Mouse (Mus musculus): ENCODE measurements around the gene Iyd. TPM values are rescaled to one million over a fixed set of nuclear protein-coding genes. Genes with fewer than 3 reads are reported as not detected.

The Iyd gene
- total RNA-seq, 1 experiment from 2014 or later = 17.9 TPM

DNA sequence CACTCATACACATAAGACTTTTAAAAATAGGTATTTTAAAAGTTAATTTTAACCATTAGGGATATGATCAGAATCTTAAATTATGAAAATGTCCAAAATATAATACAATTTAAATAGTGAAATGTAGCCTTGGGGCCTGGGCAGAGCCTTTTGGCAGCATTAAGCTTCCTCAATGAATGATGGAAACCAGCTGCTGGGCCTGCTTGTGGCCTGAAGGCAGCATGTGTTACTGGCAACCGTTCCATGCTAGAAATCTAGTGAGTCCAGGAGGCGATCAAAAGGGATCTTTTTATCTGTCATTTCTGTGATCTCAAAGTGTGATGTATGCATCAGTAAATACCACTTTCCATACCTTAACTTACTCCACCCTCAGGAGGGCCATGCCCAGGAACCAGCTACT lies 9.3 kb downstream of the Iyd start:
- DNase-seq = no peak

DNA sequence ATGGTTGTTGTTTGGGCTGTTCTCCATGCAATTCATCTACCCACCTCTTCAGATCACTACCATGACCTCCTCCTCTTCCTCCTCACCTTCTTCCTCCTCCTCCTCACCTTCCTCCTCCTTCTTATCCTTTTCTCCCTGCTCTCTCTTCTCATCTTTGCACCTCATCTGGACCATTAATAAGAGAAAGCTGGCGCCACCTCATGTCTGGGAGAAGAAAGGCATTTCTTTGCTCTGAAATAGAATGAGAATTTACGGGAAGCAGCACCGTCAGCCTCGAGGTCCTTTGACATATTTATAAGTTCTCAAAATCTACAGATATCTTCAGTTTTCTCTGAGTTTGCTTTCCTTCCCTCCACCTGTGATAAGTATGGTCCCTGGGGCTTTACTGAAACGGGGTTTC lies 15.1 kb downstream of the Iyd start:
- no peak for DNase-seq

DNA sequence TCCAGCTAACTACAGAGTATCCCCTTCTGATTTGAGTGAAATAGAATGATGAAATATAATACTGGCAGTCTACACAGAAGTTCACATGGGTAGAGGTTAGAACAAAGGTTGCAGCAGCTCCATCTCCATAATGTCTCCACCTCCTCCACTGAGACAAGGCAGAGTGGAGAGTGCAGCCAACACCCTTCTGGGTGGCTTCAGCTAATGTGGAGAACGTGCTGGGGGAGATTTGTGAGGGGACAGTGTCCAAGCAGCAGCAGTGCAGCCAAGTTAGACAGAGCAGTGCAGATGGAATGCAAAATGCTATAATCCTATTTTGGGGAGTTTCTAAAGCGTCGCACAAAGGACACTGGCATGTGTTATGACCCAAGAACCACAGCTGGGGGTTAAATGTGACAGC lies 16.5 kb downstream of the Iyd start:
- DNase-seq = no peak

DNA sequence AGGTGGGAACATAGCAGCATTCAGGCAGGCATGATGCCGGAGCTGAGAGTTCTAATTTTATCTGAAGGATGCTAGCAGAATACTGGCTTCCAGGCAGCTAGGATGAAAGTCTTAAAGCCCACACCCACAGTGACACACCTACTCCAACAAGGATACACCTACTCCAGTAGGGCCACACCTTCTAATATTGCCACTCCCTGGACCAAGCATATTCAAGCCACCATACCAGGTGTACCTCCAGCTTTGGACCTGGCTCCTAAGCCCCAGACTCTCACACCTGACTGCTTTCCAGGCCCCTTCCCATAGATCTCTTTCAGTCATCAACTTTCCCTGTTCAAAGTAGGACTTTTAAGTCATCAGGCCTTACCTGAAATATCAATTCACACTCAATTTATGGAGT lies 19.1 kb downstream of the Iyd start:
- DNase-seq = no peak

DNA sequence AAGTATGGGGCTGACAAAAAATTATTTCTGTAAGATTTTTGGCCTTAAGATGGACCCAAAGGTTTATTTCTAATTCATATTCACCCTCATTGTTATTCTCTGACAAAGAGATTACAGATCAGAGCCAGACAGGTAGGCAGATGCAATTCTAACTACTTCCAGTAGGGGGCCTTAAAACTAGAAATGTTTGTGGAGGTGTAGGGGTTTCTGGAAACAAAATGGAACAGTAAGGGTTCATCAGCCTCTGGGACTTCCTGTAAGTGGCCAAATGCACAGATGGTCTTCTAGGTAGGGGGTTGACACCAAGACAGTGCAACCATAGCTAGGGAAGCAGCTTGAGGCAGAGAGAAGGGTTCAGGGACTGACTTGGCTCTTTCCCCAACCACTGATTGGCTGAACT lies 22.1 kb downstream of the Iyd start:
- no peak for DNase-seq

DNA sequence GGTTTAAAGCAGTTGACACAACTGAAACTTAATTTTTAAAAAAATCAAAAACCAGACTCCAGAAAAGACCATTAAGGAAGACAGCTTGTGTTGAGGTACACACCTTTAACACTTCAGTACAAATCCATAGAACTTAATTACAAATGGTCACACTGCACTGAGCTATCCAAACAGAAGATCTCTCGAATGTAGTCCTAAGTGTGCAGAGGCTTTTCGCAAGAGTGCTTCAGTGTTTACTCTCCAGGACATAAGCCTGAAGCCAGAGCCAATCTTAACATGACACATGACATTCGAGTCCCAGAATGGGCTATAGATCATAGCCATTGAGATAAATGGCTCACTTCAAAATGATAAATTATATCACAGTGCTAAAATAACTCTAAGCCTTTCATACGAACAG lies 25.1 kb downstream of the Iyd start:
- DNase-seq = no peak

DNA sequence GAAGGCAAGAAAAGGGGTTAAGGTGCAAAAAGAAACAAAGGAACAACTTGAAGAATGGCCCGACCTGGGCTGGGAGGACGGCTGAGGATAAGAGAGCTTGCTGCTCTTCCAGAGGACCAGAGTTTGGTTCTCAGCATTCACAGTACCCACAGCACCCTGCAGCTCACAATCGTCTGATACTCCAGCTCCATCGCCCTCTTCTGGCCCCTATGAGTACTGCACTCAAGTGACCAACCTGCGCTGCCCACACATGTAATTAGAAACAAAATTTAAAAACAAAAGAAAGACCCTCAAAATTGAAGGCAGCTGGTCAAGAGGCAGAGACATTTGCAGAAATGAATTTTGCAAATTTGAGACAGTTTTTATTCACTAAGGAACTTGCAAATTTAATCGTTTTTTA lies 27.8 kb downstream of the Iyd start:
- no peak for DNase-seq

DNA sequence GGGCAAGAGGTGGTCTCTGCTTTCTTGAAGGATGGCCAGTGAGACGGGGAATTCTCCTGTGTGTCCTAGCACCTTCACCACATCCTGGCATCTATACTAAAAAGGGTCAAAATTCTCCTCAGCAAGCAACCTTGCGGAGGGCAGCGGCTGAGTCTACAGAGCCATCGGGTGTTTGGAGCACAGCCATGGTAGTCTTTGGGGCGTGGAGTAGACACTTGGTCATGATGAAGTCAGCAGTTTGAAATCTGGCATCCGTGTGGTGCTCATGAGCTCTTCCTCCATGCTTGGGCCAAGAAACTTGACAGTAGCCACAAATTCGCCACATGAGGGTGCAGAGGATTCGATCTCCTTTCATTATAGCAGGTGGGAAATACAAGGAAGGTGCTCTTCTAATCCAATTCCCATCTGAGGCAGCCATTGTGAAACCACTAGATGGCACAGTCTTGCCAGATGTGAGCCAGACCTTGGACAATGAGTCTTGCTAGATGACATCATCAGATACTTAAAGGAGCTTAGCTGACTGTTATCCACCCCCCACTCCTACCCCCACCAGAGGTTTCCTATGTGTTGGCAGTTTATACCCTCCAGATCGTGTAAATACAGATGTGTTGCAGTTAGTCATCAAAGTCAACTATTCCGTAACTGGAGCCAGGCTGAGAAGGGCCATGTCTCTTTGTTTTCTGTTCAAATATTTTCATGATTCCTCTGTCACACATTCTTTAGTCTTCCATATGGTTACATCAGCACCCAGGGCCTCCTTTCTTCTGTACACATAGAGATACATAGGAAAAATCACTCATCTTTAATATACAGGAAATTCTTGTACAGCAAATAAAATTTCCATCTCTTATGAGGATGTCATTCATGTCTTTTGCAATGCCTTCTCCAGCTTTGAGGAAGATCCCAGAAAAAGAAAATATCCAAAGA lies 32.9 kb downstream of the Iyd start:
- DNase-seq = peak; percentile 57

DNA sequence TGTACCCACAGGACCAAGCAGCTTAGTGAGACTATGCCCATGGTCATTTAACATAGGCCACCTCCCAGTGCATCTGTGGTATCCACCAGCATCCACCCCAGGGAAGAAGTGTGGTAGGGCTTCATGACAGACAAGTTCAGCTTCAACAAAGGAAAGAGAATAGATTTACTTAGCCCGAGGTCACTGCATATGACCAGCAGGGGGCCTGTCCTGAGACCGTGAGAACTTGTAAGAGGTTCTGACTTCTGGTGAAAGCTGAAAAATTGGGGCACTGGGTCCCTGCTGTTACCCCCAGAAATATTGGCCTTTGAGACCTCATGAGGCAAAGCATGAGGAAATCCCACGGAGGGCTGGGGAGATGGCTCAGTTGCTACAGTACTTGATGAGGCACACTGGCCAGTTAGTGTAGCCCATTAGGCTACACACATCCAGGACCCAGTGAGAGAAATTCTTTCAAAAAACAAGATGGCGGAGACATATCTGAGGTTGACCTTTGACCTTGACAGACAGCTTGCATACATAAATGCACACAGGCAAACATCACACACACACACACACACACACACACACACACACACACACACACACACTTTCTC lies 34.0 kb downstream of the Iyd start:
- peak; percentile 44 for DNase-seq

DNA sequence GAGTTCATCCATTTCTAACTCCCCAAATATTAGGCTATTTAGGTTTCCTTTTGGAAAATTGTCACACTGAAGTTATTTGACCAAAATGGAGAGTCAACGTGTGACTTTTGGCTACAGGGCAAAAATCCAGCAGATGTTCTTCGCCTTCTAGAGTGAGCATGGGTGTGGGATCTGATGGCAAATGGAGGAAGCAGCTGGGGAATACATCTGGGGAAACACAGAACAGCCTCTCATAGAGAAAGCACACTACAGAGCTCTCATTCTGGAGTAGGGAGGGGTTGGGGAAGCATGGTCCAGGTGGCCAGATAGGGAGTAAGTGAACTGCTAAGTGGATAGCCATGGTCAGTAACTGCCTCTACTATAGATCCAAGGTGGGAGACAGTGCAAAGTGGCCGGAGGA lies 50.6 kb downstream of the Iyd start:
- DNase-seq = no peak

DNA sequence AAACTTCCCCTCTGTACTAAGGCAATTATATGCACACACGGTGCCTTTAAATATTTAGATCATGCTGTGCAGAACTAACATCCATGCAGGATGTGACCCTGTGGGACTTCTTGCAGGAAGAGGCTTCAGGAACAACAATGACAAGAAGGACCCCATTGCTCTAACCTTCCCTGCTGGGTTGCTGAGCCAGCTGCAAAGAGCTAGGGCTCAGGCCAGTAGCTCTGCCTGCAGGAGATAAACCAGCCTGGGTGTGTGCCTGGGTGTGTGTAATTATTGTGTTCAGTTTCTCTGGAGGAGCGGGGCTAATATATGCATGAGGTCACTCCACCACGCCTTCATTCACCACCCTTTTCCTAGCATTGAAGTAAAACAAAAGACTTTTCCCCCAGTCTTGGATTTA lies 51.8 kb downstream of the Iyd start:
- DNase-seq = no peak

DNA sequence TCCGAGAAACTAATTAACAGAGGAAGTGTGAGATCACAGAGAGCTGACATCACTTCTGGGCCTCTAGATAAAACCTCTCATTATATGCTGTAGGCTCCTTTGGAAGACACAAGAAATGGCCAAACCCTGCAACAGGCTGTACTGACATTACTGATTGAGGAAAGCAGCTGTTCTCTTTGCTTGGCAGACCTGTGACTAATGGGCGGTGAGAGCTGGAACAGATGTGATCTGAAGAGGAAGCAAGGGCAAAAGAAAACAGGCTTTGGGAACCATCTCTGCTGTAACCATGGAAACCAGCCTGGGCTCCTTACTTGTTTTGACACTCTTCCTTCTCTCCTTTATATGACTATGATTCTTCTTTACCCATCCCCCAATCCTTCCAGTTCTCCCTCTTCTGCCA lies 56.7 kb downstream of the Iyd start:
- DNase-seq = no peak

DNA sequence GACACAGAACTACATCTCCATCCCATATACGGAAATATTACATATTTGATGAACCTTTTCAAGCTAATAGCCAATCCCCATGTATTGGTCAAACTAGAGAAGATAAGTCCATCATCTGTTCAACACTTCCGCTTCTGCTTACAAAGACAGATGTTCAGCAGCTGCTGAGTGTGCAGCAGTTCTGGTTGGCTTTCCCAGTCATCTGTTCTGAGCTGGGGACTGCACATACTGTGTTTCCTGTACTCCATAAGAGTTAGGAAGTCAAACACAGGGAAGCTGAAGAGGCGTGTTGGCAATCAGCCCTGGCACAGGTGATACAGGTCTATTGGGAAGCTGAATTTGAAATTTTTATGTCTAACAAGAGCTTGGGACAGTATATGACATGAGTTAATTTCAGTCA lies 57.7 kb downstream of the Iyd start:
- DNase-seq = no peak

Other genes starting within 250 kb of the Iyd start
- 13.4 and 14.8 TPM in 2 replicates for gene Ppp1r14c, start 174.2 kb upstream of the Iyd start, total RNA-seq (2021)
- 9.8 and 11.5 TPM in 2 replicates for gene Plekhg1, start 200.1 kb downstream of the Iyd start, total RNA-seq (2021)

Data from adrenal gland, postnatal 14 days (tissue).